Mouse (Mus musculus): Measurements from ENCODE around the gene Rnf10. TPM values are rescaled to one million over a fixed set of nuclear protein-coding genes. Genes with fewer than 3 reads are reported as not detected.

Rnf10 gene
- polyA plus RNA-seq (2014; fragmentation: Nextera tagmentation; extraction: Ambion mirVana) = 92.5 and 97.2 TPM in 2 replicates

- peak within 1 kb of the TSS; percentile 82 for H3K27ac ChIP-seq (ENCODE audit: low read depth)
- peaks cover 12% of the 10 kb centered on the region; the same call in 1 of the 2 replicates for H3K36me3 ChIP-seq (ENCODE audit: insufficient read depth)
- DNase-seq (peak; percentile 99), ATAC-seq (ENCODE audit: insufficient read depth) (peak; percentile 91)
- no peaks in the 10 kb centered on the region for H3K9me3 ChIP-seq (ENCODE audit: low read depth, low read length)
- H3K27me3 ChIP-seq (ENCODE audit: insufficient read depth, low read length) = no peaks in the 10 kb centered on the region
- 11% methylated on average over 26 of the region's 26 CpGs for WGBS
- peak within 1 kb of the TSS; percentile 96 for H3K9ac ChIP-seq
- no peaks in the 10 kb centered on the region; the same call in 1 of the 2 replicates for H3K4me1 ChIP-seq (ENCODE audit: insufficient read depth)
- peak within 1 kb of the TSS; percentile 82 for H3K4me2 ChIP-seq
- no peak for TF ChIP-seq CTCF (IDR thresholded peaks at IDR 0.05; ENCODE audit: low read depth)
- H3K4me3 ChIP-seq (ENCODE audit: low read depth, low read length) = peak within 1 kb of the TSS; percentile 98
Observed at GRCm38 (mm10) chr5:115272812-115273548, at the start of gene Rnf10. Rnf10 (minus strand) TSS chr5:115272898.

- H3K9me3 ChIP-seq (ENCODE audit: low read depth, low read length) = no peaks in the 10 kb centered on the region
- peaks cover 13% of the 10 kb centered on the region for H3K4me1 ChIP-seq (ENCODE audit: insufficient read depth)
- H3K27me3 ChIP-seq (ENCODE audit: insufficient read depth, low read length) = no peaks in the 10 kb centered on the region
- peak overlapping the region; percentile 52 for H3K9ac ChIP-seq
- H3K36me3 ChIP-seq (ENCODE audit: insufficient read depth) = no peaks in the 10 kb centered on the region
- H3K4me3 ChIP-seq (ENCODE audit: low read depth, low read length) = peak overlapping the region; percentile 36
- peak; percentile 70 for TF ChIP-seq CTCF (IDR thresholded peaks at IDR 0.05; ENCODE audit: low read depth)
- H3K4me2 ChIP-seq = peak overlapping the region; percentile 79
- under 1% methylated on average over 22 of the region's 22 CpGs for WGBS
- peak; percentile 95 for ATAC-seq (ENCODE audit: insufficient read depth)
- DNase-seq = peak; percentile 93
- peak overlapping the region; percentile 83 for H3K27ac ChIP-seq (ENCODE audit: low read depth)
Observed at GRCm38 (mm10) chr5:115319004-115319940, 46.6 kb upstream of the Rnf10 start.

DNA sequence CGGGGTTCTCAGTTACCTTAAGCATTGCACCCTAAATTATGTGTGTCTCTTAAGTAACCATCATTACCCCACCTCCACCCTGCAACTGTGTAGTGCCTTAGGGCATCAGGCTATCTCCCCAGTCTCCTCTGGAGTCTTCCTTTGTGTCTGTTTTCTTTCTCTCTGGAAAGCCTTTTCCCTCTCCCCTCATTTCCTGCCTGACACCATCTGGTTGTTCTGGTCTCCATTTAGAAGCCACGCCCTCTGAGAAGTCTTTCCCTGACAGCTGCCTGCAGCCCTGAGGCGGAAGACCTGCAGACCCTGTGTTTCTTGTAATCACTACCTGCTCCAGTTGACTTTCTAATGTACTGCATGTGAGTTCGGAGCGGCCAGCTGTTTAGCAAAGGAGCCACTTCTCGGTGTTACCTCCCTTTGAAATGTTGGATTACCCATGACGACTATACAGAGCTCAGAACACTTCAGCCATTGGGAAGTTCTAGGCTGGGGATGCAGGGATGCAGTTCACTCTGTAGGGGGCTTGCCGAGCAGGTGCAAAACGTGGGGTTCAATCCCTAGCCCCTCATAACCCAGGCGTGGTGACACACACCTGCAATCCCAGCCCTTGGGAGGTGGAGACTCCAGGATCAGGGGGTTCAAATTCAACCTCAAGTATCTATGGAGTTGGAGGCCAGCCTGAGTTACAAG, 45.1 kb upstream of the Rnf10 start:
- H3K27ac ChIP-seq (ENCODE audit: low read depth) = peak overlapping the region; percentile 44; the same call in 1 of the 2 replicates
- no peak overlapping the region for H3K4me3 ChIP-seq (ENCODE audit: low read depth, low read length)
- peaks cover 16% of the 10 kb centered on the region for H3K4me1 ChIP-seq (ENCODE audit: insufficient read depth)
- ATAC-seq (ENCODE audit: insufficient read depth) (no peak), DNase-seq (peak; percentile 70)
- peak overlapping the region; percentile 10 for H3K4me2 ChIP-seq
- WGBS = 8% methylated on average over 10 of the region's 10 CpGs
- H3K27me3 ChIP-seq (ENCODE audit: insufficient read depth, low read length) = no peaks in the 10 kb centered on the region
- no peak overlapping the region for H3K9ac ChIP-seq
- no peaks in the 10 kb centered on the region for H3K36me3 ChIP-seq (ENCODE audit: insufficient read depth)
- TF ChIP-seq CTCF (IDR thresholded peaks at IDR 0.05; ENCODE audit: low read depth) = no peak
- no peaks in the 10 kb centered on the region for H3K9me3 ChIP-seq (ENCODE audit: low read depth, low read length)

DNA sequence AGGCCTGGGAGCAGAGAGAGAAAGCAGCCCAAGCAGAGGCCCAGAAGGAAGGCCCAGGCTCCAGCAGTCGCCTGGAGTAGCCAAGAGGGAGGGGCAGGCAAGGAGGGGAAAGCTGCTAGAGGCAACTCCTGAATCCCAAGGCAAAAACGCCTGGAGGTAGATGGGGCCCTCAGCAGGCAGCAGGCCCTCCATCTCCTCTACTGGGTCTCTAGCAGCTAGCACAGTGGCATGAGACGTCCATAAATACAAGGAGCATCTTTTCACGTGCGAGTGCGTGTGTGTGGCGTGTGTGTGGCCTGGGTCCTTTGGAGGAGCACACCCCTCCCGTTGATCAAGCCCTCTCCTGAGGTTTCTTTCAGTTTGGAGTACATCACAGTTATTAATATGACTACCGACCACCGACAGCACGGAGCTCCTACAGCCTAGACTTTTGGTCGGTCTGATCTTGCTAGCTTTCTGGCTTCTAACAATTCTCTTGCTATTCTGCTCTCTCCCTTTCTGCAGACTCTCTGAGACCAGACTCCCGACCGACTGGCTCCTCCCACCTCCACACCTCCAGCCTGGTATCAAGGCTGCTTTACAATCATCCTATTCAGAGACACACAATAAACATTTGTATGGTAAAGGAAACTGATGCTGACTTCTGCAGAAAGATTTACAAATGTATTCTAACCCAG, 44.4 kb upstream of the Rnf10 start:
- Histone ChIP-seq H3K27ac (ENCODE audit: low read depth) (peak overlapping the region; percentile 44; the same call in 1 of the 2 replicates), H3K4me2 (peak overlapping the region; percentile 10; the same call in 1 of the 2 replicates), H3K9ac (peak overlapping the region; percentile 30), H3K9me3 (ENCODE audit: low read depth, low read length) (no peaks in the 10 kb centered on the region), H3K4me1 (ENCODE audit: insufficient read depth) (peaks cover 19% of the 10 kb centered on the region), H3K36me3 (ENCODE audit: insufficient read depth) (no peaks in the 10 kb centered on the region), H3K4me3 (ENCODE audit: low read depth, low read length) (no peak overlapping the region), H3K27me3 (ENCODE audit: insufficient read depth, low read length) (no peaks in the 10 kb centered on the region)
- DNase-seq = no peak
- WGBS = 10% methylated on average over 14 of the region's 14 CpGs
- TF ChIP-seq CTCF (IDR thresholded peaks at IDR 0.05; ENCODE audit: low read depth) = no peak
- ATAC-seq (ENCODE audit: insufficient read depth) = no peak

DNA sequence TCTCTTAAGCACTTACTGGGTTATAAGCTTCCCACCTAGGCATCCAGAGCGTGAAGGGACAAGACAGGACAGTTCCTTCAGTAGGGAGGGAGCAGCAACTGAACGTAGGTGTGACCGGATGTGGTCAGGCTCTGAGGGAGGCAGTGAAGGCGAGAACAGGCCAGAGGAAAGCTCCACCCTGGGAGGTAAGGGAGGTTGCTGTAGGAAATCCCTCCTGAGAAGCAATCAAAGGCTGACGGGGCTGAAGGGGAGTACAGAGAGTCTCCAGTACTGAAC, 40.9 kb upstream of the Rnf10 start:
- H3K27ac ChIP-seq (ENCODE audit: low read depth) = 0 out of 2 replicates have a peak overlapping the region, but pooled peaks have one; percentile 6

More for the DNA sequence above, 40.9 kb upstream of the Rnf10 start:
- no peaks in the 10 kb centered on the region for H3K9me3 ChIP-seq (ENCODE audit: low read depth, low read length)
- WGBS = 47% methylated on average over 5 of the region's 5 CpGs
- H3K36me3 ChIP-seq (ENCODE audit: insufficient read depth) = no peaks in the 10 kb centered on the region
- peaks cover 19% of the 10 kb centered on the region for H3K4me1 ChIP-seq (ENCODE audit: insufficient read depth)
- no peak overlapping the region for H3K4me2 ChIP-seq
- no peak overlapping the region for H3K9ac ChIP-seq
- H3K4me3 ChIP-seq (ENCODE audit: low read depth, low read length) = no peak overlapping the region
- ATAC-seq (ENCODE audit: insufficient read depth) (no peak), DNase-seq (no peak)
- H3K27me3 ChIP-seq (ENCODE audit: insufficient read depth, low read length) = no peaks in the 10 kb centered on the region
- no peak for TF ChIP-seq CTCF (IDR thresholded peaks at IDR 0.05; ENCODE audit: low read depth)

Measured in lung, embryonic 14.5 days (tissue).